Mouse (Mus musculus) forebrain, postnatal 0 days (tissue): ENCODE measurements around the gene Hipk1. TPM values are rescaled to one million over a fixed set of nuclear protein-coding genes. Genes with fewer than 3 reads are reported as not detected.

ENCODE experiments used
- ATAC-seq: fragments of 200-750 bp; cut with Nextera tagmentation; 2 replicates; pipeline ENCODE4 v1.8.0; 2017; ENCODE audit warnings: mild to moderate bottlenecking, moderate library complexity
- DNase-seq: peaks from one replicate; pipeline ENCODE4 v3.0.0-alpha.2; 2015
- H3K27ac ChIP-seq: fragments of 300-500 bp; sonication (generic); 2 replicates; pipeline ENCODE4 v1.5.1; 2014; ENCODE audit warnings: low read depth, mild to moderate bottlenecking, antibody characterized with exemption, low read length, moderate library complexity, mixed read lengths
- H3K27me3 ChIP-seq: fragments of 300-500 bp; sonication (generic); 2 replicates; pipeline ENCODE4 v1.6.1; 2014; ENCODE audit warnings: mild to moderate bottlenecking, low read length, mixed read lengths; ENCODE audit not compliant: insufficient read depth
- H3K36me3 ChIP-seq: fragments of 300-500 bp; sonication (generic); 2 replicates; pipeline ENCODE4 v1.6.1; 2014; ENCODE audit warnings: mild to moderate bottlenecking, moderate library complexity; ENCODE audit not compliant: insufficient read depth
- H3K4me1 ChIP-seq: fragments of 300-500 bp; sonication (generic); 2 replicates; pipeline ENCODE4 v1.6.1; 2014; ENCODE audit warnings: antibody characterized with exemption; ENCODE audit not compliant: insufficient read depth
- H3K4me2 ChIP-seq: fragments of 300-500 bp; sonication (generic); 2 replicates; pipeline ENCODE4 v1.6.1; 2014; ENCODE audit warnings: low read depth, mild to moderate bottlenecking, moderate library complexity
- H3K4me3 ChIP-seq: fragments of 300-500 bp; sonication (generic); 2 replicates; pipeline ENCODE4 v1.5.1; 2014; ENCODE audit warnings: low read depth, low read length, mixed read lengths
- H3K9ac ChIP-seq: fragments of 300-500 bp; sonication (generic); 2 replicates; pipeline ENCODE4 v1.6.1; 2014; ENCODE audit warnings: mild to moderate bottlenecking
- H3K9me3 ChIP-seq: fragments of 300-500 bp; sonication (generic); 2 replicates; pipeline ENCODE4 v1.6.1; 2016; ENCODE audit warnings: low read length
- CTCF ChIP-seq: sonication (generic); IDR thresholded peaks from 2 replicates; pipeline ENCODE4 v1.5.1; 2016; ENCODE audit warnings: antibody characterized with exemption, control low read depth, low read depth
- WGBS: fragments of 180-500 bp; shearing (Covaris S2); extraction: QIAGEN DNeasy Blood & Tissue Kit; methylation state at CpG from one replicate; pipeline ENCODE4 v1.1.7; 2014; 5-methylcytosine and 5-hydroxymethylcytosine counted together
- polyA plus RNA-seq: library from polyadenylated mRNA; unstranded; fragments of >200 nt; fragmentation: Nextera tagmentation; extraction: Ambion mirVana; gene quantifications from 2 replicates; pipeline ENCODE4 v1.2.1, GENCODE M21; 2015
- total RNA-seq: library from RNA; depleted of rRNA; stranded (reverse); fragments of >200 nt; gene quantifications from 2 replicates; pipeline ENCODE4 v1.2.3, GENCODE M21; 2014

The Hipk1 gene
- total and polyA plus RNA-seq, 2 experiments from 2014 or later, result 5.6 to 47.4 TPM

DNA sequence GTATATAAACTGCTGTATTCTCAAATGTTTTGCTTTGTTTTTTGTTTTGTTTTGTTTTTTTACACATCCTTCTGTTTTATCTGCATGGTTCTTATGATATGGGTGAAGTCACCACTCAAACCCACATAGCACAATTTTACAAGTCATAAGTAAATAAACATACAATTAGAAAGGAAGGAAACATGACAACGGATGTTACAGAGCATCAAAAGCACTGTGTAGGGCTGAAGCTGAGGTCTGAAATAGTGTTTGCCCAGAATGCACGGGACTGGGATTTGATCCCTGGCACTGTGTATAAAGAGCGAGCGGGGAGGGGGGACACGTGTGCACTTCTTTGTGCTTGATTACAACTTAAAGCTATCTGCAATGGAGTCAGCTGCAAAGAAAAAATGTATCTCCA lies 10.6 kb downstream of the Hipk1 start:
- H3K36me3 ChIP-seq, result 0 out of 2 replicates have a peak, but pooled peaks cover 11% of the 10 kb centered on the region
- no peak for TF ChIP-seq CTCF

DNA sequence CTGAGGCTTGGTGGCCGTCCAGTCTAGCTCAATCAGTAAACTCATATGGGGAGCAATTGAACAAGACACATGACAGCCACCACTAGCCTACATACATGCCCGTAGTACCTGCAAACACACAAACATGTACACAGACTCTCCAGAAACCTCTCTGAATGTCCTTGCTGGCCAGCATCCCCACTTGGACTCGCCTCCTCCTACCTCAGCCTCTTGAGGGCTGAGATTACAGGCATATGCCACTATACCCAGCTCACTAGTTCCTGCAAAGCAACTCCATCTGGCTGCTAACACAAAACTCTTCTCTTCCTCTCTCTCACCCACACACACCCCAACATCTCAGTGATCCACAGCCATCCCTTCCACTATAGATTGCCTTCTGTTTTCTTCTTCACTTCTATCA lies 11.1 kb downstream of the Hipk1 start:
- 93% methylated on average over 3 of the region's 3 CpGs for WGBS

More for the DNA sequence above, 10.6 kb downstream of the Hipk1 start:
- no peak for DNase-seq
- ATAC-seq, result no peak
- Histone ChIP-seq H3K9me3 (no peaks in the 10 kb centered on the region), H3K4me1 (no peaks in the 10 kb centered on the region), H3K27me3 (no peaks in the 10 kb centered on the region), H3K27ac (no peak overlapping the region), H3K4me2 (no peak overlapping the region), H3K4me3 (no peak overlapping the region), H3K9ac (no peak overlapping the region)
- 72% methylated on average over 5 of the region's 5 CpGs for WGBS

GRCm38 (mm10) chr3:103779183-103779582 lies 12.2 kb downstream of the Hipk1 start:
- DNase-seq (no peak), ATAC-seq (no peak)
- no peaks in the 10 kb centered on the region for H3K4me1 ChIP-seq
- 0 out of 2 replicates have a peak, but pooled peaks cover 12% of the 10 kb centered on the region for H3K36me3 ChIP-seq
- H3K27ac ChIP-seq, result no peak overlapping the region
- H3K27me3 ChIP-seq, result no peaks in the 10 kb centered on the region
- no peak for TF ChIP-seq CTCF
- no peak overlapping the region for H3K9ac ChIP-seq
- no peaks in the 10 kb centered on the region for H3K9me3 ChIP-seq
- 59% methylated on average over 7 of the region's 7 CpGs for WGBS
- H3K4me2 ChIP-seq, result no peak overlapping the region
- no peak overlapping the region for H3K4me3 ChIP-seq

More for the DNA sequence above, 11.1 kb downstream of the Hipk1 start:
- no peak for DNase-seq
- Histone ChIP-seq H3K4me1 (no peaks in the 10 kb centered on the region), H3K4me3 (no peak overlapping the region), H3K4me2 (no peak overlapping the region), H3K36me3 (0 out of 2 replicates have a peak, but pooled peaks cover 12% of the 10 kb centered on the region), H3K9ac (no peak overlapping the region), H3K27me3 (no peaks in the 10 kb centered on the region), H3K27ac (no peak overlapping the region), H3K9me3 (no peaks in the 10 kb centered on the region)
- TF ChIP-seq CTCF, result no peak
- no peak for ATAC-seq

- Histone ChIP-seq H3K4me1 (no peaks in the 10 kb centered on the region), H3K4me2 (no peak overlapping the region), H3K4me3 (no peak overlapping the region), H3K9ac (no peak overlapping the region), H3K27me3 (no peaks in the 10 kb centered on the region), H3K9me3 (no peaks in the 10 kb centered on the region), H3K36me3 (0 out of 2 replicates have a peak, but pooled peaks cover 12% of the 10 kb centered on the region), H3K27ac (no peak overlapping the region)
- no peak for TF ChIP-seq CTCF
- ATAC-seq (no peak), DNase-seq (no peak)
- WGBS, result 87% methylated on average over 6 of the region's 6 CpGs
Measured at GRCm38 (mm10) chr3:103778660-103779059, 12.7 kb downstream of the Hipk1 start.

DNA sequence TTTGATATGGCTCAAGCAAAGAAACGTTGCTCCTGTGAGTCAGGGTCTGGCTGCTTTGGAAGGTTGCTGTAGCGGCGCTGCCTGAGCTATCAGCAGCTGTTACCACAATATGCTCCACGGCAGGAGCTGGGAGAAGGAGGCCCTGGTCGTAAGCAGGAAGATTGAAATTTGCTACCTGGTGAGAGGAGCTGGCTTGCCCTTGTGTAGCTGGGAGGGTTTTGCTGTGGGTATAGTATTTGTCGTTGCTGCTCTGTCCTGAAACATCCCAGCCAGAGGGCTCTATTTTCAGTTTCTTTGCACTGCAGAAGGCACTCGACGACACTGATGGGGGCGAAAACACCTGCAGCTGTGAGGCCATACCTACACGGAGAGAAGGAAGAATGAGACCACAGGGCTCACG lies 13.4 kb downstream of the Hipk1 start:
- H3K27ac ChIP-seq, result no peak overlapping the region
- no peak for TF ChIP-seq CTCF
- no peak overlapping the region for H3K9ac ChIP-seq
- no peaks in the 10 kb centered on the region for H3K9me3 ChIP-seq
- no peak overlapping the region for H3K4me3 ChIP-seq
- no peaks in the 10 kb centered on the region for H3K27me3 ChIP-seq
- ATAC-seq, result no peak
- 0 out of 2 replicates have a peak, but pooled peaks cover 12% of the 10 kb centered on the region for H3K36me3 ChIP-seq
- H3K4me2 ChIP-seq, result no peak overlapping the region
- DNase-seq, result no peak
- WGBS, result 76% methylated on average over 11 of the region's 11 CpGs
- H3K4me1 ChIP-seq, result no peaks in the 10 kb centered on the region

GRCm38 (mm10) chr3:103774009-103774408 lies 17.4 kb downstream of the Hipk1 start:
- no peak for ATAC-seq
- H3K4me2 ChIP-seq, result no peak overlapping the region
- 0 out of 2 replicates have a peak, but pooled peaks cover 12% of the 10 kb centered on the region for H3K36me3 ChIP-seq
- no peak overlapping the region for H3K27ac ChIP-seq
- no peaks in the 10 kb centered on the region for H3K9me3 ChIP-seq
- no peaks in the 10 kb centered on the region for H3K4me1 ChIP-seq
- no peak for TF ChIP-seq CTCF
- WGBS, result 78% methylated on average over 15 of the region's 15 CpGs
- no peaks in the 10 kb centered on the region for H3K27me3 ChIP-seq
- no peak overlapping the region for H3K9ac ChIP-seq
- H3K4me3 ChIP-seq, result no peak overlapping the region
- DNase-seq, result no peak

- Histone ChIP-seq H3K9ac (no peak overlapping the region), H3K36me3 (0 out of 2 replicates have a peak, but pooled peaks cover 12% of the 10 kb centered on the region), H3K4me1 (no peaks in the 10 kb centered on the region), H3K9me3 (no peaks in the 10 kb centered on the region), H3K27me3 (no peaks in the 10 kb centered on the region), H3K27ac (no peak overlapping the region), H3K4me3 (no peak overlapping the region), H3K4me2 (no peak overlapping the region)
- DNase-seq, result no peak
- 75% methylated on average over 3 of the region's 3 CpGs for whole genome bisulfite sequencing
- no peak for TF ChIP-seq CTCF
- no peak for ATAC-seq
Measured at GRCm38 (mm10) chr3:103773508-103773907, 17.9 kb downstream of the Hipk1 start.
